Mouse (Mus musculus) midbrain, embryonic 16.5 days (tissue): Measurements from ENCODE around the gene Cox10. TPM values are rescaled to one million over a fixed set of nuclear protein-coding genes. Genes with fewer than 3 reads are reported as not detected.
"Not testable (repeated sequence)": the region's sequence is repeated elsewhere in the genome, so short reads cannot be mapped to it uniquely, and the experiment has no call there.

Experiments
- ATAC-seq: fragments of 200-750 bp; cut with Nextera tagmentation; 2 replicates; pipeline ENCODE4 v1.8.0; 2017; ENCODE audit warnings: moderate TSS enrichment
- H3K27ac ChIP-seq: fragments of 300-500 bp; sonication (generic); 2 replicates; pipeline ENCODE4 v1.5.1; 2014; ENCODE audit warnings: mild to moderate bottlenecking, low read length, mixed read lengths
- H3K27me3 ChIP-seq: fragments of 300-500 bp; sonication (generic); 2 replicates; pipeline ENCODE4 v1.6.1; 2014; ENCODE audit warnings: low read depth, low read length, mixed read lengths; ENCODE audit not compliant: control insufficient read depth, insufficient read depth
- H3K36me3 ChIP-seq: fragments of 300-500 bp; sonication (generic); 2 replicates; pipeline ENCODE4 v1.6.1; 2014; ENCODE audit warnings: mild to moderate bottlenecking, low read length, moderate library complexity, mixed read lengths; ENCODE audit not compliant: control insufficient read depth, insufficient read depth
- H3K4me1 ChIP-seq: fragments of 300-500 bp; sonication (generic); 2 replicates; pipeline ENCODE4 v1.6.1; 2014; ENCODE audit warnings: mild to moderate bottlenecking, low read length, mixed read lengths; ENCODE audit not compliant: control insufficient read depth, insufficient read depth
- H3K4me2 ChIP-seq: fragments of 300-500 bp; sonication (generic); 2 replicates; pipeline ENCODE4 v1.6.1; 2014; ENCODE audit warnings: mild to moderate bottlenecking, low read length, mixed read lengths
- H3K4me3 ChIP-seq: fragments of 300-500 bp; sonication (generic); 2 replicates; pipeline ENCODE4 v1.5.1; 2014; ENCODE audit warnings: low read depth, mild to moderate bottlenecking, low read length, moderate library complexity, mixed read lengths
- H3K9ac ChIP-seq: fragments of 300-500 bp; sonication (generic); 2 replicates; pipeline ENCODE4 v1.6.1; 2014; ENCODE audit warnings: low read depth, low read length, mixed read lengths
- H3K9me3 ChIP-seq: fragments of 300-500 bp; sonication (generic); replicated peaks from 2 replicates; pipeline ENCODE4 v1.6.1; 2014; ENCODE audit warnings: mild to moderate bottlenecking, low read length, mixed read lengths; ENCODE audit not compliant: control insufficient read depth, poor library complexity, severe bottlenecking
- WGBS: fragments of 180-500 bp; shearing (Covaris S2); extraction: QIAGEN DNeasy Blood & Tissue Kit; methylation state at CpG from one replicate; pipeline ENCODE4 v1.1.7; 2014; 5-methylcytosine and 5-hydroxymethylcytosine counted together
- polyA plus RNA-seq: library from polyadenylated mRNA; unstranded; fragments of >200 nt; fragmentation: Nextera tagmentation; extraction: Ambion mirVana; gene quantifications from 2 replicates; pipeline ENCODE4 v1.2.1, GENCODE M21; 2015

Cox10 gene
- 25.3 and 26.1 TPM in 2 replicates for polyA plus RNA-seq

- Histone ChIP-seq H3K4me2 (peak within 1 kb of the TSS; percentile 63), H3K9me3 (no peaks in the 10 kb centered on the region), H3K4me3 (peak within 1 kb of the TSS; percentile 65), H3K27ac (peak within 1 kb of the TSS; percentile 91), H3K4me1 (peaks cover 16% of the 10 kb centered on the region), H3K9ac (peak within 1 kb of the TSS; percentile 88), H3K36me3 (0 out of 2 replicates have a peak, but pooled peaks cover 2% of the 10 kb centered on the region), H3K27me3 (no peaks in the 10 kb centered on the region)
- ATAC-seq: peak; percentile 97
- WGBS: under 1% methylated on average over 44 of the region's 45 CpGs
These were observed at the start of gene Cox10 for GRCm38 (mm10) chr11:64078956-64079726. Gene Cox10, minus strand, starts transcription at chr11:64079468.

GRCm38 (mm10) chr11:64128016-64128415, 48.7 kb upstream of the Cox10 start:
- Histone ChIP-seq H3K4me3 (no peak overlapping the region), H3K36me3 (no peaks in the 10 kb centered on the region), H3K4me2 (no peak overlapping the region), H3K9me3 (no peaks in the 10 kb centered on the region), H3K4me1 (no peaks in the 10 kb centered on the region), H3K9ac (no peak overlapping the region), H3K27ac (no peak overlapping the region), H3K27me3 (no peaks in the 10 kb centered on the region)
- no peak for ATAC-seq
- WGBS: 84% methylated on average over 9 of the region's 9 CpGs

GRCm38 (mm10) chr11:64125471-64125870, 46.2 kb upstream of the Cox10 start:
- H3K9me3 ChIP-seq: no peaks in the 10 kb centered on the region
- H3K4me3 ChIP-seq: no peak overlapping the region
- H3K27me3 ChIP-seq: no peaks in the 10 kb centered on the region
- no peak overlapping the region for H3K27ac ChIP-seq
- 63% methylated on average over 2 of the region's 2 CpGs for WGBS
- no peak overlapping the region for H3K9ac ChIP-seq
- ATAC-seq: no peak
- no peak overlapping the region for H3K4me2 ChIP-seq
- H3K4me1 ChIP-seq: no peaks in the 10 kb centered on the region
- no peaks in the 10 kb centered on the region for H3K36me3 ChIP-seq

- H3K4me1 ChIP-seq, H3K27ac ChIP-seq, H3K9ac ChIP-seq, H3K4me2 ChIP-seq, ATAC-seq, H3K36me3 ChIP-seq, H3K9me3 ChIP-seq, H3K27me3 ChIP-seq, H3K4me3 ChIP-seq: not testable (repeated sequence)
- WGBS: 94% methylated on average over 6 of the region's 6 CpGs
These were observed 43.9 kb upstream of the Cox10 start for GRCm38 (mm10) chr11:64123174-64123573.

GRCm38 (mm10) chr11:64116711-64117110, 37.4 kb upstream of the Cox10 start:
- Histone ChIP-seq H3K27me3 (no peaks in the 10 kb centered on the region), H3K36me3 (no peaks in the 10 kb centered on the region), H3K4me3 (no peak overlapping the region), H3K4me1 (no peaks in the 10 kb centered on the region), H3K4me2 (no peak overlapping the region), H3K9me3 (no peaks in the 10 kb centered on the region), H3K27ac (no peak overlapping the region), H3K9ac (no peak overlapping the region)
- ATAC-seq: no peak
- WGBS: 92% methylated on average over 4 of the region's 4 CpGs

GRCm38 (mm10) chr11:64115822-64116221, 36.6 kb upstream of the Cox10 start:
- H3K4me1 ChIP-seq: no peaks in the 10 kb centered on the region
- no peaks in the 10 kb centered on the region for H3K36me3 ChIP-seq
- H3K4me3 ChIP-seq: no peak overlapping the region
- no peak overlapping the region for H3K9ac ChIP-seq
- no peaks in the 10 kb centered on the region for H3K9me3 ChIP-seq
- WGBS: 96% methylated on average over 2 of the region's 2 CpGs
- H3K27me3 ChIP-seq: no peaks in the 10 kb centered on the region
- ATAC-seq: no peak
- H3K4me2 ChIP-seq: no peak overlapping the region
- H3K27ac ChIP-seq: no peak overlapping the region

- Histone ChIP-seq H3K36me3 (no peaks in the 10 kb centered on the region), H3K4me3 (no peak overlapping the region), H3K9me3 (no peaks in the 10 kb centered on the region), H3K9ac (no peak overlapping the region), H3K27ac (no peak overlapping the region), H3K4me2 (no peak overlapping the region), H3K4me1 (no peaks in the 10 kb centered on the region), H3K27me3 (no peaks in the 10 kb centered on the region)
- ATAC-seq: no peak
- WGBS: 87% methylated on average over 9 of the region's 9 CpGs
These were observed 35.8 kb upstream of the Cox10 start for GRCm38 (mm10) chr11:64115101-64115500.

GRCm38 (mm10) chr11:64100060-64100459, 20.8 kb upstream of the Cox10 start:
- ATAC-seq: no peak
- WGBS: 89% methylated on average over 5 of the region's 5 CpGs

GRCm38 (mm10) chr11:64093058-64093457, 13.8 kb upstream of the Cox10 start:
- Histone ChIP-seq H3K4me2 (no peak overlapping the region), H3K9ac (no peak overlapping the region), H3K9me3 (no peaks in the 10 kb centered on the region), H3K4me1 (no peaks in the 10 kb centered on the region), H3K27ac (no peak overlapping the region), H3K36me3 (no peaks in the 10 kb centered on the region), H3K27me3 (no peaks in the 10 kb centered on the region; the same call in 1 of the 2 replicates), H3K4me3 (no peak overlapping the region)
- 94% methylated on average over 4 of the region's 4 CpGs for WGBS
- no peak for ATAC-seq

More at GRCm38 (mm10) chr11:64100060-64100459, 20.8 kb upstream of the Cox10 start:
- Histone ChIP-seq H3K4me1 (no peaks in the 10 kb centered on the region), H3K9me3 (no peaks in the 10 kb centered on the region), H3K4me3 (no peak overlapping the region), H3K27ac (no peak overlapping the region), H3K4me2 (no peak overlapping the region), H3K36me3 (no peaks in the 10 kb centered on the region), H3K27me3 (no peaks in the 10 kb centered on the region), H3K9ac (no peak overlapping the region)
